Mouse (Mus musculus): ENCODE data around the gene Pax2.

The Pax2 gene

GRCm38 (mm10) chr19:44755693-44756420, at the start of gene Pax2:
TSS of gene Pax2 (plus strand) at chr19:44756045.
- DNase-seq: no peak

GRCm38 (mm10) chr19:44708885-44709284, 47.0 kb upstream of the Pax2 start:
- DNase-seq: no peak

- DNase-seq: no peak
Observed at GRCm38 (mm10) chr19:44716731-44717600, 38.9 kb upstream of the Pax2 start.

- DNase-seq: no peak
Observed at GRCm38 (mm10) chr19:44719292-44720193, 36.3 kb upstream of the Pax2 start.

- DNase-seq: no peak
Observed at GRCm38 (mm10) chr19:44720194-44720521, 35.7 kb upstream of the Pax2 start.

- DNase-seq: no peak
Observed at GRCm38 (mm10) chr19:44723611-44724440, 32.0 kb upstream of the Pax2 start.

- no peak for DNase-seq
Observed at GRCm38 (mm10) chr19:44725951-44726791, 29.7 kb upstream of the Pax2 start.

- no peak for DNase-seq
Observed at GRCm38 (mm10) chr19:44734116-44734515, 21.7 kb upstream of the Pax2 start.

- no peak for DNase-seq
Observed at GRCm38 (mm10) chr19:44734682-44735081, 21.2 kb upstream of the Pax2 start.

GRCm38 (mm10) chr19:44740300-44740699, 15.5 kb upstream of the Pax2 start:
- no peak for DNase-seq

- DNase-seq: no peak
Observed at GRCm38 (mm10) chr19:44741091-44741763, 14.6 kb upstream of the Pax2 start.

GRCm38 (mm10) chr19:44741764-44742127, 14.1 kb upstream of the Pax2 start:
- DNase-seq: no peak

- no peak for DNase-seq
Observed at GRCm38 (mm10) chr19:44742131-44743020, 13.5 kb upstream of the Pax2 start.

GRCm38 (mm10) chr19:44743021-44743415, 12.8 kb upstream of the Pax2 start:
- no peak for DNase-seq

GRCm38 (mm10) chr19:44743961-44744520, 11.8 kb upstream of the Pax2 start:
- DNase-seq: no peak

- no peak for DNase-seq
Observed at GRCm38 (mm10) chr19:44745741-44746140, 10.1 kb upstream of the Pax2 start.

GRCm38 (mm10) chr19:44746541-44747024, 9.3 kb upstream of the Pax2 start:
- no peak for DNase-seq

GRCm38 (mm10) chr19:44747471-44747870, 8.4 kb upstream of the Pax2 start:
- no peak for DNase-seq

GRCm38 (mm10) chr19:44748271-44748670, 7.6 kb upstream of the Pax2 start:
- no peak for DNase-seq
